Mouse (Mus musculus) kidney, embryonic 14.5 days (tissue): Measurements from ENCODE around the gene Tifab. TPM values are rescaled to one million over a fixed set of nuclear protein-coding genes. Genes with fewer than 3 reads are reported as not detected.
A peak's percentile ranks its signal among the peaks of the same experiment; 100 is the strongest.
"Not testable (repeated sequence)": the region's sequence is repeated elsewhere in the genome, so short reads cannot be mapped to it uniquely, and the experiment has no call there.

Source experiments
- ATAC-seq: fragments of 200-750 bp; cut with Nextera tagmentation; 2 replicates; pipeline ENCODE4 v1.8.0; 2017; ENCODE audit warnings: moderate number of reproducible peaks, mild to moderate bottlenecking, moderate TSS enrichment, moderate library complexity; ENCODE audit not compliant: low FRiP score, low TSS enrichment
- H3K27ac ChIP-seq: fragments of 300-500 bp; sonication (generic); 2 replicates; pipeline ENCODE4 v1.5.1; 2014; ENCODE audit warnings: low read depth, mild to moderate bottlenecking, low read length, moderate library complexity, mixed read lengths
- H3K27me3 ChIP-seq: fragments of 300-500 bp; sonication (generic); 2 replicates; pipeline ENCODE4 v1.6.1; 2014; ENCODE audit warnings: mild to moderate bottlenecking, low read length; ENCODE audit not compliant: control insufficient read depth, insufficient read depth
- H3K36me3 ChIP-seq: fragments of 300-500 bp; sonication (generic); 2 replicates; pipeline ENCODE4 v1.6.1; 2014; ENCODE audit warnings: low read length, mixed read lengths; ENCODE audit not compliant: control insufficient read depth, insufficient read depth
- H3K4me1 ChIP-seq: fragments of 300-500 bp; sonication (generic); 2 replicates; pipeline ENCODE4 v1.6.1; 2014; ENCODE audit warnings: low read length, mixed read lengths; ENCODE audit not compliant: control insufficient read depth, insufficient read depth
- H3K4me2 ChIP-seq: fragments of 300-500 bp; sonication (generic); replicated peaks from 2 replicates; pipeline ENCODE4 v1.6.1; 2014; ENCODE audit warnings: low read depth, mild to moderate bottlenecking, low read length
- H3K4me3 ChIP-seq: fragments of 300-500 bp; sonication (generic); 2 replicates; pipeline ENCODE4 v1.5.1; 2014; ENCODE audit warnings: mild to moderate bottlenecking, low read length
- H3K9ac ChIP-seq: fragments of 300-500 bp; sonication (generic); 2 replicates; pipeline ENCODE4 v1.6.1; 2014; ENCODE audit warnings: low read depth, mild to moderate bottlenecking, low read length, moderate library complexity
- H3K9me3 ChIP-seq: fragments of 300-500 bp; sonication (generic); 2 replicates; pipeline ENCODE4 v1.6.1; 2016; ENCODE audit warnings: low read length; ENCODE audit not compliant: control insufficient read depth
- WGBS: fragments of 180-500 bp; shearing (Covaris S2); extraction: QIAGEN DNeasy Blood & Tissue Kit; methylation state at CpG from one replicate; pipeline ENCODE4 v1.1.7; 2014; 5-methylcytosine and 5-hydroxymethylcytosine counted together
- polyA plus RNA-seq: library from polyadenylated mRNA; unstranded; fragments of >200 nt; fragmentation: Nextera tagmentation; extraction: Ambion mirVana; gene quantifications from 2 replicates; pipeline ENCODE4 v1.2.1, GENCODE M21; 2014

Gene Tifab
- polyA plus RNA-seq, 1 experiment from 2014 or later = 0.66 TPM

DNA sequence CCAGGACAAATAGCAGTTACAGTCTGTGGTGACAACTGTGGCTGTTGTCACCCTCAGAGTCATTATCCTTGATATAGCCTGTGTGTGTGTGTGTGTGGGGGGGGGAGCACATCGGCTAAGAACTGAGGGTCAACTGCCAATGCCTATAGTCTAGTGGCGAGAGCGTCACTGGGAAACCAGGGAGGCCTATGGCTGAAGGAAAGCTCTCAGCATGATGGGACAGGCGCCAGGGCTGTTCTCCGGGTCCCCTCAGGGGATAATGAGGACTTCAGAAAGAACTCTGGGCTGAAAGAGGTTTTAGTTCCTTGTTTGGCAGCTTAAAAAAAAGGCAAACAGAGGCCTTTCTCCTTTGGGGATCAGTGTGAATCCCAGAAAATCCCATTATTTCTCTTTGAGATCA is 35.9 kb upstream of the Tifab start:
- no peaks in the 10 kb centered on the region for H3K4me1 ChIP-seq
- H3K36me3 ChIP-seq = no peaks in the 10 kb centered on the region
- ATAC-seq = no peak
- 76% methylated on average over 5 of the region's 5 CpGs for WGBS
- no peak overlapping the region for H3K4me2 ChIP-seq
- H3K4me3 ChIP-seq = no peak overlapping the region
- H3K9ac ChIP-seq = no peak overlapping the region
- H3K27ac ChIP-seq = no peak overlapping the region
- H3K9me3 ChIP-seq = no peaks in the 10 kb centered on the region
- H3K27me3 ChIP-seq = no peaks in the 10 kb centered on the region

- H3K36me3 ChIP-seq = no peaks in the 10 kb centered on the region
- ATAC-seq = peak; percentile 55
- peak overlapping the region; percentile 55 for H3K4me2 ChIP-seq
- no peaks in the 10 kb centered on the region for H3K9me3 ChIP-seq
- peak overlapping the region; percentile 53; the same call in 1 of the 2 replicates for H3K27ac ChIP-seq
- peaks cover 3% of the 10 kb centered on the region; the same call in 1 of the 2 replicates for H3K27me3 ChIP-seq
- 19% methylated on average over 8 of the region's 8 CpGs for WGBS
- H3K4me1 ChIP-seq = peaks cover 6% of the 10 kb centered on the region; the same call in 1 of the 2 replicates
- peak overlapping the region; percentile 28; the same call in 1 of the 2 replicates for H3K9ac ChIP-seq
- H3K4me3 ChIP-seq = peak overlapping the region; percentile 23; the same call in 1 of the 2 replicates
These were observed 30.4 kb upstream of the Tifab start for GRCm38 (mm10) chr13:56209067-56209411.

- peak overlapping the region; percentile 53; the same call in 1 of the 2 replicates for H3K27ac ChIP-seq
- no peaks in the 10 kb centered on the region for H3K9me3 ChIP-seq
- peak overlapping the region; percentile 28; the same call in 1 of the 2 replicates for H3K9ac ChIP-seq
- H3K4me1 ChIP-seq = peaks cover 6% of the 10 kb centered on the region; the same call in 1 of the 2 replicates
- peaks cover 3% of the 10 kb centered on the region; the same call in 1 of the 2 replicates for H3K27me3 ChIP-seq
- ATAC-seq = peak; percentile 82
- H3K36me3 ChIP-seq = no peaks in the 10 kb centered on the region
- WGBS = 3% methylated on average over 35 of the region's 35 CpGs
- H3K4me3 ChIP-seq = peak overlapping the region; percentile 23; the same call in 1 of the 2 replicates
- peak overlapping the region; percentile 55 for H3K4me2 ChIP-seq
These were observed 29.8 kb upstream of the Tifab start for GRCm38 (mm10) chr13:56208225-56209066.

DNA sequence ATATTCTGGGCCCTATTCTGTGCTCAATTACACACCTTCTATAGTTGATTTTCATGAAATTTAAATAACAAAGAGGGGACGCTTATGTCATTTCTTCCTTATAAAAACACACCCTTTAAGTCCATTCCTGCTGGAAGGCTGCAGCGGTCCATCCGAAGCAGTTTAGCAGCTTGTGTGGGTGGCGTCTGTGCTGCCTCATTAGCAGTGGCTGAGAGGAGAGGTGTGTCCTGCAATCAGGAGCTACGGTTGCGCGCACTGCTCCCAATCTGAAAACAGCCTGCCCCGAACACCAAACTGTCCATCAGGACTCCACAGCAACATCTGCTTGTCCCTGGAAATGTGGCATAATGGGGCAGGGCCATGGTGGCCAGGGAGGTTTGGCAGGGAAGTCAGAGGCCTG is 20.8 kb upstream of the Tifab start:
- WGBS = 37% methylated on average over 8 of the region's 8 CpGs

GRCm38 (mm10) chr13:56197473-56198266 is 19.0 kb upstream of the Tifab start:
- Histone ChIP-seq H3K4me3 (no peak overlapping the region), H3K27me3 (peaks cover 4% of the 10 kb centered on the region), H3K27ac (no peak overlapping the region), H3K4me2 (no peak overlapping the region), H3K4me1 (no peaks in the 10 kb centered on the region), H3K9me3 (no peaks in the 10 kb centered on the region), H3K36me3 (no peaks in the 10 kb centered on the region), H3K9ac (no peak overlapping the region)
- peak; percentile 71 for ATAC-seq
- WGBS = 12% methylated on average over 15 of the region's 15 CpGs

More for the DNA sequence above, 20.8 kb upstream of the Tifab start:
- H3K4me2 ChIP-seq = no peak overlapping the region
- no peak overlapping the region for H3K27ac ChIP-seq
- H3K4me3 ChIP-seq = no peak overlapping the region
- no peak for ATAC-seq
- no peaks in the 10 kb centered on the region for H3K4me1 ChIP-seq
- no peak overlapping the region for H3K9ac ChIP-seq
- H3K9me3 ChIP-seq = no peaks in the 10 kb centered on the region
- H3K27me3 ChIP-seq = peaks cover 4% of the 10 kb centered on the region
- no peaks in the 10 kb centered on the region for H3K36me3 ChIP-seq

GRCm38 (mm10) chr13:56197031-56197430 is 18.3 kb upstream of the Tifab start:
- Histone ChIP-seq H3K4me3 (no peak overlapping the region), H3K36me3 (no peaks in the 10 kb centered on the region), H3K9me3 (no peaks in the 10 kb centered on the region), H3K4me1 (no peaks in the 10 kb centered on the region), H3K27me3 (peaks cover 4% of the 10 kb centered on the region), H3K4me2 (no peak overlapping the region), H3K27ac (no peak overlapping the region), H3K9ac (no peak overlapping the region)
- ATAC-seq = no peak
- WGBS = 57% methylated on average over 12 of the region's 12 CpGs

DNA sequence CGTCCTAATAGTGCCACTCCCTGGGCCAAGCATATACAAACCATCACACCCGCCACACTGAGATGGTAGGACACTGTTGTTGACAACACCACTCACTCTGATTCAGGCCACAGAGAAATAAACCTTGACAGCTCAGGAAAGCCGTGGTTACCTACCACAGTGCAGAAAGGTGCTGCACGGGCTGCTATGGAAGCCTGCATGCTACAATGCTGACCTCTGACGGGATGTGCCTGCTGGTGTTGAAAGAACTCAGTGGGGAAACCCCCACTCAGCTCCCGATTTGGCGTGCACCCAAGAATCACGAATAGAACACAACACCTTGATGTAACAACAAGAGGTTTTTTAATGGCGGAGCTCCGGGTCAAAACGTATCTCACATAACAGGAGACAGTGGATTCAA is 17.1 kb upstream of the Tifab start:
- H3K27me3 ChIP-seq, H3K4me1 ChIP-seq, H3K4me3 ChIP-seq, H3K27ac ChIP-seq, H3K9me3 ChIP-seq, H3K9ac ChIP-seq, ATAC-seq, H3K36me3 ChIP-seq, H3K4me2 ChIP-seq: not testable (repeated sequence)
- 81% methylated on average over 11 of the region's 11 CpGs for WGBS

DNA sequence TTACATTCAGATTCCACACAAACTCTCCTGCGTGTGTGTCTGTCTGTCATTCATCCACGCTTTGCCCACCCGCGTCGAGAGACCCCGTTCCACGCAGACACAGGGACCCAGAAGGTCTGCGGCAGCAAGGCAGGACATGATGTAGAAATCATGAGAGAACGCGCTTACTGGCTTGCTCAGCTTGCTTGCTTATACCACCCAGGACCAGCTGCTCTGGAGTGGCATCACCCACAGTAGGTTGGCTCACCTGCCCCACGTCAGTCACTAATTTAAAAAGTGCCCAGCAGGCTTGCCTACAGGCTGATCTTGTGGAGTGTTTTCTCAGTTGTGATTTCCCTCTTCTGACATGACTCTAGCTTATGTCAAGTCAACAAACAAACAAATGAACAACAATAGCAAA is 15.5 kb upstream of the Tifab start:
- ATAC-seq, H3K4me1 ChIP-seq, H3K4me2 ChIP-seq, H3K27ac ChIP-seq, H3K36me3 ChIP-seq, H3K27me3 ChIP-seq, H3K4me3 ChIP-seq, H3K9me3 ChIP-seq, H3K9ac ChIP-seq: not testable (repeated sequence)
- 93% methylated on average over 11 of the region's 11 CpGs for WGBS

- Histone ChIP-seq H3K27me3 (no peaks in the 10 kb centered on the region), H3K4me2 (no peak overlapping the region), H3K9me3 (no peaks in the 10 kb centered on the region), H3K4me3 (no peak overlapping the region), H3K9ac (no peak overlapping the region), H3K4me1 (no peaks in the 10 kb centered on the region), H3K27ac (no peak overlapping the region), H3K36me3 (no peaks in the 10 kb centered on the region)
- no peak for ATAC-seq
- WGBS = 42% methylated on average over 3 of the region's 3 CpGs
These were observed 12.5 kb upstream of the Tifab start for GRCm38 (mm10) chr13:56191225-56191624.
